Mouse (Mus musculus) lung, postnatal 14 days (tissue): ENCODE data around the gene Fabp2.

Experiments used
- DNase-seq: peaks from one replicate; pipeline ENCODE4 v3.0.0; 2021

The Fabp2 gene

DNA sequence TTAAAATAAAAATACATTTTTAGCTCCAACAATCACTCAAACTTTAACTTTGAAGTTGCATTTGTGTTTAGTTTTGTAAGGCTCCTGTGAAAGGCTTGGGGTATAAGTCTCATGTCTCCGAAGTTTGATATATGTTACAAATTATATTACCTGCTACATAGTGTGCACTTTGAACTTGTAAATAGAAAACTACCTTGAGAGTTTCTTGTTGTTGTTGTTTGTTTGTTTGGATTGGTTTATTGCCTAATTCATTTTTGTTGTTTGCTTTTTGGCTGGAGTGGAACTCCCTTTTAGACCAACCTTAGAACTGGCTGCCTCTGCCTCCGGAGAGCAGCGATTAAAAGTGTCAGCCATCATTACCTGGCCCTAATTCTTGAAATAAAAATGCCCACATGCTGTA lies at the start of gene Fabp2:
Gene Fabp2 (plus strand): TSS at position 301 of the 400 bp plus-strand sequence.
- no peak for DNase-seq

DNA sequence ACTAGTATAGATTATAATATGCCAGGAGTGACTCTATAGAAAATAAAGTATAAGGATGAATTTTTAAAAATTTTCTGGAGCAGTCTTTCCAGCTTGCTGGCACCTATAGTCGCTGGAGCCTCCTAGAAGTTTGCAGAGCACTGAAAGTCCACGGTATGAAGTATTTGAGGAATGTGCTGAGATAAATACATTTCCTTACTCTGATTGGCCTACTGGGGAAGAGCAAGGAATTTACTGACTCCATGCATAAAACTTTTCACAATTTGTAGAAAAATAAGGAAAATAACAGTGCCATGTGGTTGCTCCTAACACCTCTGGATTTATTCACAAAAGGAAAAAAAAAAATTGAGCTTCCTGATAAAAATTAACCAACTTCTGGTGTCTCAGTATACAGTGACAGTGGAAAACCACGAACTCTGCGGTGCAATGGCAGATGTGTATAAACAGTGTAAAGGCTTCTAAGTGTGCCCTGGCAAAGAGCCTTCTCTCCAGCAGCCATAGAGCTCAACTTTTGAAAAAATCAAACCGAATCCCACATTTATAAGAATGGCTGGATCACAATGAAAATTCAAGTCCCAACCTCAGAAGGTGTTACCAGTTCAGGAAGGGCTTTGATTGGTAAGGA lies 46.4 kb upstream of the Fabp2 start:
- DNase-seq, result no peak

DNA sequence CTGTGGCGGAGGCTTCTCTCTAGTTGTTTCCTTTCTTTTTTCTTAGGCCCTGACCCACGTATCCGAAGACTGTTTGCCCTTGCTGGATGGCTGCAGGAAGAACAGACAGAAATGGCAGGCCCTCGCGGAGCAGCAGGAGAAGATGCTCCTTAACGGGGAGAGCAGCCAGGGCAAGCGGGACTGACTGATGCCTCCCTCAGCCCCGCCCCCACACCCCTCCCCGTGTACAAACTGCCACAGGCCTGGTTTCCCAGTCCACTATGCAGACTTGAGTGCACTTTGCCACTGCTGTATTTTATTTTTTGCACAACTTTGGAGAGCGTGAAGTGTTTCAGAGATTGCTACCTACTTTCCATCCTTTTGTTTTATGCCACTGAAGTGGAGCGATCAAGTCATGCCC lies 39.7 kb upstream of the Fabp2 start:
- no peak for DNase-seq

DNA sequence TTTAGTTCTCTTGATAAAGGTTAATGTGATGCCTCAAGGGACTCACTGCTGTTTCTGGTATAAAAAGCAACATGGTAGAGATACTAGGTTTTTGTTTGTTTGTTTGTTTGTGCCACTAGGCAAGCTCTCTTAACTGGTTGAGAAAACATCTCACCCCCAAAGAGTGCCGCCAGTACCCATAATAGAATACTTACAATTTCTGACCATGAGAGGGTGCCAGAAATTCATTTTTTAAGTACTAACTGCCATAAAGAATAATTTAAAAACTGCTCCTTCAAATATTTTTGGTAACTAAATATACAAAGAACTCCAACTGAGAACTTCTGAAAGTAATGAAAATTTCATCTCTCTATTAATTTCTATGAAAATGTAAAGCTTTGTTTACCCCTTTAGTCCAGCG lies 35.0 kb upstream of the Fabp2 start:
- DNase-seq, result no peak

DNA sequence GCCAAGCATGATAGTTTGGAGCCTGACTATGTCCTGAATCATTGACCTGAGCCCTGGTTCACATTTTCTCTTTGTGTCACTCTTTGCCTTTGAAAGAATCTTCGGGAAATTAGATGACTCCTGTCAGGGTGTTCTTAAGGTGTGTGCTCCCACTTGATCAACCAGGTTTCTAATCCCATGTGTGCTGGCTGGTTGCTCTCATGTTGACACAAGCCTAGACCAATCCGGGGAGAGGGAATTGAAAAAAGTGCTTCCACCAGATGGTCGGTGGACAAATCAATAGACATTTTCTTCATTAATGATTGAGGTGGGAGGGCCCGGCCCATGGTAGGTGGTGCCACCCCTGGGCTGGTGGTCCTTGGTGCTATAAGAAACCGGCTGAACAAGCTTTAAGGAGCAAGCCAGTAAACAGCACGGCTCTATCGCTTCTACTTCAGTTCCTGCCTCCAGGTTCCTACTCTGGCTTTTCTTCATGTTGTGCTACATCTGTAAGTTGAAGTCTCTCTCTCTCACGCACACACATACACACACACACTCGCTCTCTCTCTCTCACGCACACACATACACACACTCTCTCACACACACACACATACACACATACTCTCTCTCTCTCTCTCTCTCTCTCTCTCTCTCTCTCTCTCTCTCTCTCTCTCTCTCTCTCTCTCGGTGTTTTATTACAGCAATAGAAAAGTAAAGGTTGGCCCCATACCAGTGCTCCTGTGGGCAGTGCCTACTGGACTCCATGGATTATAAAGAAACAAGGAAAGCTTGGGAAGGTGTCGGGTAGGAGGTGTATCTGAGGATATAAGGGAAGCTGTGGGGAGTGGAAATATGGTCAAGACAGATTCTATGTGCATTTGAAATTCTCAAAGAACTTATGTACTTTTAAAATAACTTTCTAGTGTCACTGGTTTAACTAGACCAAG lies 34.0 kb upstream of the Fabp2 start:
- no peak for DNase-seq

DNA sequence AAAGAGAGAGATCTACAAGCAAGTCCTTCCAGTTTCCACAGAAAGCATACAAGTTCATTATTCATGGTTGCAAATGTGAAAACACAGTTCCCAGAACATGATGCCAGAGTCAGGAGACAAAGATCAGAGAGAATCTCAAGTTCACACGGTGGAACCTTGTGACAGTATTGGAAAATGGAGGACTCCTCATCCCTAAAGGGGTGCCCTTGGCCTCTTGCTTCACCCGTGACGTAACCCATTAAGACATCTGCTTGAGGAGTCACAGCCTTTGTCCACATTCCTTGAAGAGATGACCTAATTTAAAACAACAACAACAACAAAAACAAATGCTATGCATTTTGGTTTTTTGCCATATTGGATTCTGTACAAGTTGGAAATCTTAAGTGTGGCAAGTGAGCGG lies 29.8 kb upstream of the Fabp2 start:
- no peak for DNase-seq

DNA sequence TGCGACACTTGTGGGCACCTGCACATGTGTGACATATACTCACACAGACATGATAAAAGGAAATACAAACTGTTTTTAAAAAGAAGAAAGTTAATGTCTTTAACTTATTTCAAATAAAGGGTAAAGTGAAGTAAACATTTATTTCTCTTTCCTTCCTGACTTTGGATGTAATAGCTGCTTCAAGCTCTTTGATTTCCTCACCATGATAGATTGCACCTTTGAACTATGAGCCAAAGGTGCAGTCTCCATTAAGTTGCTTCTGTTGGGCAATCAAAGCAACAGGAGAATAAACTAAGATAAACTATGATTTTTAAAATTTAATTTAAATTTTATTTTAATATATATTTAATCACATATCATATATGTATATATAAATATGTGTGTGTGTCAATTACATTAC lies 26.6 kb upstream of the Fabp2 start:
- DNase-seq, result no peak

DNA sequence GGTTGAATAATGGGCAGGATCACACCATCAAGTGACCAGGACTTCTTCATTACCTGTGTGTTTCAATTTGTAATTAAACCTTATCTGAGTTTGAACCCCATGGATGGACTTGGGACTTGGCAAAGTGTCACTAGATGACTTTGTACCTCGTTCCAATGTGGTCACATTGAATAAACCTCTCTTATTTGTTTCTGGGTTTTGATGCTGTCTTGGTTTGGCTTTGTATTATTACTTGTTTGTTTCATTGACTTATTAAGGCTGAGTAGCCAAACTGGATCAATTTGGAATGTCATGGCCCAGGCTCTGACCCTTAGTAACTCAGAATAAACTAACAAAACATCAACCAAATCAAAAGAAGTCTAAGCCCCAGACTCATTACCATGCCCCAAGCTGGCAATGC lies 23.3 kb upstream of the Fabp2 start:
- DNase-seq, result no peak

DNA sequence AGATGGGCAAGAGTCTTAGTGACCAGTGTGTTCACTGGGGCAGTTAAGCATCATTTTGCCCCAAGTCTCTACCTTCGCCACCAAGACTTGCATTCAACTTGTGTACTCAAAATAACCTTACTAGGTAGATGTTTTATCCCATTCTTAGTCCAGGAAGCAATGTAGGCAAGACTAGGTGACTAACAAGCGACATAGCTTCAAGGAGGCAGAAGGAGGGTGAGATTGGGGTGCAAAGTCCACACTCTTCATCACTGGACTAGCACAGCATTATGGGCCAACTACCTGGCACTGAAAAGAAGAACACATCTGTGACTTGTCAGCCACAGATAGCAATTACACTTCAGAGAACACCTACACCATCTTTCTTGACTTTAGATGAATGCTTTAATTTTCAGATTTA lies 18.0 kb upstream of the Fabp2 start:
- DNase-seq, result no peak

DNA sequence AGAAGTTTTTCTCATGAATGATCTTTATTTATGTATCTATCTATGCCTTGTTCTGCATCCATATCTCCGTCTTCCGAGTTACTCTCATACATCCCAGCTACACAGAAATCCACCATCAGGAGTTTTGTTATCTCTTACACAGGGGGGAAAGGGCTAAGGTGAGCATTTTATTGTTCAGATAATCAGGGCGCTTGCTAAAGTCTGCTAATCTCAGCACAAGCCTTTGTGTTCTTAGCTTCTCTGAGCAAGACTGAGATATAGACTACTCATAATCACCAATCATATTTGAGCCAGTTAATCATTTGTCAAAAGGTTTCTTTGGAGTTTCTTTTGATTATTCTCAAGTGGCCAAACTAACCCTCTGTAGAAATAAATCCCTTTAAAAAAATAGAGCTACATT lies 17.3 kb upstream of the Fabp2 start:
- no peak for DNase-seq

DNA sequence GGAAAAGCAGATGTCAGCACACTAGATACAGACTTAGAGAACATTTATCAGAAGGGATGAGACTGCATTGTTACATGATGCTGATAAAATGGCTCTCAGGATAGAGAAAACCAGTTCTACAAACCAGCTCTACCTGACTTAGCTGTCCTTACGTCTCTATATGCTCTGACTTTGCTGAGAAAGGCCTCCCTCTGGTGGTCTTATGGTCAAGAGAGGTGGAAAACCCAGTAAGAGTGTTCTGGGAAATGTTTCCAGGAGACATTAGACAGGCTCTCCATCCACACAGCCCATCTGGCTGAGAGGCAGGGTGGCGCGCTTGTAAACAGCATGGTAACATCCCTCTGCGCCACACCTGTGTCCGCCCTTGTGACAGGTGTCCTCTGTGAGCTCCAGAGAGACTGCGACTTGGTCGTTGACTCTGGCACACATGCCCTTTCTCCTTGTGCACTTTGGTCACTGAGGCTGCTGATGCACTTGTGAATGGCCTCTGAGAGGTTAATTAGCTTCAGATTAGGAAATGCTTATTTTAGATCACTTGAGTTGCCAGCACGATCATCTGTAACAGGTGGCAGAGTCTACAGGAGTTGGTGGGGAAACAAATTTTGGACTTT lies 16.1 kb upstream of the Fabp2 start:
- DNase-seq, result no peak

DNA sequence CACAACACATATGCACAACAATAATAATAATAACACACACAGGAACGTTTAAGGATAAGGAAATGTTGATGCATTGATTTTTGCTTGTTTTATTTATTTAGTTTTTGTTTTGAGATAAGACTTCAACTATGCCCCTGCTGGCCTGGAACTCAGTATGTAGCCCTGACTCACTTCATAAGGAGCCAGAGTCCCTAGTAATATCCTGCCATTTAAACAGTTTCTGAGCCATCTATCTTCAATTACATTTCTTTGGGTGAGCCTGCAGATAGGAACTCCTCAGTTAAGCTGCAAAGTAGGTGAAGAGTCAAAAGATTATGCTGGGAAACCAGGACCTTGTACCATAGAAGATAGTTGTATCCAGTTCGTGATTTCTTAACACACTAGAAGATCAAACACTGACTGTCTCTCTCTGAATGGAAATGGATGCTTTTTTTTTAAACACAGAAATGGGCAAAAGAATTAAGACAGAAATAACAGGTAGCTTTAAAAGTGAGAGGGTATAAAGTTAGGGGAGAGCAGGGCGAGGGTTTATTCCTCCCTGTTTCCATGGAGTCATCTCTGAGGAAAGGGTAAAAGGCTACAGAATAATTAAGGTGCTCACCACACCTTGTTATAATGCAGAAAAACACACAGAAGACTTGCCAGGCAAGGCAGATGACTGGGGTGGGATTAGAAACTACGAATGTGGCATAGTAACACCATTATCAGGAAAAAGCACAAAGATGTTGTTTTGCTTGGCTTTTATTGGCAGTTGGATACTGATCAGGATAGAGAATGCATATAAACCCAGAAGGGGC lies 7.2 kb upstream of the Fabp2 start:
- no peak for DNase-seq

DNA sequence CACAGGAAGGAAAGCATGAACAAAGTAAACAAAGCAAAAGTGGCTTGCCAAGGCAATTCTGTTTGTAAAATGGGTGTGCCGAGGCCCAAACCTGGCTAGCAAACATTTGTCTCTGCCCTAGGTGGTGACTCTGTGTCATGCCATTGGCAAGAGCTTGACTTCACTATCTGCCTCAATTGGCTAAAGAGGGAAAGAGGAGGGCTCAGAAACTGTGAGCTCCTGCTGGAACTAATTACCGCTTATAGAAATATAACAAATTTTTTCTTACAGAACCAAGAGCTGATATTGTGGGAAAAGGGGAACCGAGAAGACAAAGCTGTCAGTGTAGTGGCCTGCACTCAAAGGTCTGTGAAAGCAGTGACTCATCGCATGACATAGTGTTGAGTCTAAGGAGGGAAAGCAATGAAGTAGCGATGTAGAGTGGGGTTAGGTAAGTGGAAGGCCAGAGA lies 6.5 kb upstream of the Fabp2 start:
- DNase-seq, result no peak

DNA sequence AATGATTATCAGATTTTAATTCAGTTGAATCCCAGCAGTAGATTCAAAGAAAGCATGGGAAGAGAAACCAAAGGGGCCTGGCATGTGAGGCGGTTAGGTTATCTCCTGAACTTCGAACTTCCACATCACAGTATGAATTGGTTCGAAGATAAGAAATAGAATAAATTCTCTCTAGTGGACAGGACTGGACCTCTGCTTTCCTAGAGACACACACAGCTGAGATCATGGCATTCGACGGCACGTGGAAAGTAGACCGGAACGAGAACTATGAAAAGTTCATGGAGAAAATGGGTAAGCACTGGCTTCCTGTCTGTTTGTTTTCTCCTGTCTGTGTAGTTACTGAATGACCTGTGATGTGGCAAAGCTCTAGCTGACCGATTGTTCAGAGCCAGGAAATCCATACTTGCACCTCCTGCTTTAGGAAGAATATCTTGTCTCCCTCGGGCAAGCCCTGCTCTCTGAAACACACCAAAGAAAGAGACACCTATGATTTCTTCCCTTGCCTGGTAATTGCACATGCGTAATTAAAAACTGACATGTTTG lies 388 bp downstream of the Fabp2 start:
- no peak for DNase-seq

DNA sequence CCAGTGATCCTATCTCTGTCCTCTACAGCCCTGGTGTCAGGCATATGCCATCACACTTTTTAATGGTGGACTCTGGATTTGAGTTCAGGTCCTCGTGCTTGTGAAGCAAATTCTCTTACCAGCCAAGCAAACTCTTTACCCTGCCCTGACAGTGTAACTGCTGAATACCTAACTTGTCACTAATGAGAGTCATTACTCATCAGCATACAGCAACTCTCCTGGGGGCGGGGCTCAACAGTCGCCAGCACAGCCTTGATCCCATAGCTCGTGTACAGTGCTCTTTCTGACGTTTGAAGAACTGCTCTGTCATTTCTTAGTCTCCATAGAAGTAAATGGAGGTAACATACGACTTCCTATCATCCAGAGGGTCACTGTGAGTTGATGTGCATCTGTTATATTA lies 3.4 kb downstream of the Fabp2 start:
- no peak for DNase-seq

DNA sequence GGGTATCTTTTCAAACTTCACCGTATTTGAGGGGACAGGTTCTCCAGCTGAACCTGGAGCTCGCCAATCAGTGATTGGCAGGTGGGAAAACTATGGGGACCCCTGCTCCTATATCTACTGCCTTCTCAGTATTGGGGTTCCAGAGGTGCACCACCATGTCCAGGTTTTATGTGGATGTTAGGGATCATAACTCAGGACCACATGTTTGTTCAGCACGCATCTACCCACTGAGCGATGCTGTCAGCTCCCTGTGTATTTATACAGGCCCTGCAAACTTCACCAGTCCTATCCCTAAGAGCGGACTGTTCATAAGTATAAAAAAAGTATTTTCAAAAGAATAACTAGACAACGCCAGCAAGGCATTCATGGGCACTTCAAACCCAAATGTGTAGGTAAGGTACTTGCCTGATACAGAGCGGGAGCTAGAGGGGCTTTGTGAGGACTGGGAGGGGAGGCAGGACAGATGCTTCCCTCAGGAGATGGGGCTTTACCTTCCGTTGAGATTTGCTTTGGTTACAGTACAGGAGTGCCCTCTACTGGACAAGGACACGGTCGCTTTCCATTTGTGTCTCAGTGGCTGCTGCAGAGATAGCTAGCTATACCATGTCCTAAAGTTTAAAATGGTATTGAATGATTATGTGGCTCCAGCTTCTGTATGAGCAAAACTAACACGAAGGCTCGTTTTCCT lies 9.0 kb downstream of the Fabp2 start:
- DNase-seq, result peak; percentile 52

DNA sequence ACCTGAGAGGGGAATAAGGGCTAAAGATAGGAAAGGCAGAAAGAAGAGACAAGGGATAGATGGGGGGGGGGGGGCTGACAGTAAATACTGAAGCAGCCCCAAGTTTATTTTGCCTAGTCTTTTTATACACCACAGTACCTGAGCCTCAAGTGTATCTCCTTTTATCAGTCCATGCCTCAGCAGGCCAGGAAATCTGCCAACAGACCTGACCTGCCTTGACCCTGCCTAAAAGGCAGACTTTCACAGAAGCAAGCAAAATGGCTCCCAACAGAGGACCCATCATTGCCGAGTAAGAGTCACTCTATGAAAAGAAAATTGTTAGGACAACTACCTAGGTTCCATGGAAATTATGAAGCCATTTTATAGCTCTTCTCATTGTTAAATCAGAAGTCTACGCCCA lies 13.0 kb downstream of the Fabp2 start:
- no peak for DNase-seq

DNA sequence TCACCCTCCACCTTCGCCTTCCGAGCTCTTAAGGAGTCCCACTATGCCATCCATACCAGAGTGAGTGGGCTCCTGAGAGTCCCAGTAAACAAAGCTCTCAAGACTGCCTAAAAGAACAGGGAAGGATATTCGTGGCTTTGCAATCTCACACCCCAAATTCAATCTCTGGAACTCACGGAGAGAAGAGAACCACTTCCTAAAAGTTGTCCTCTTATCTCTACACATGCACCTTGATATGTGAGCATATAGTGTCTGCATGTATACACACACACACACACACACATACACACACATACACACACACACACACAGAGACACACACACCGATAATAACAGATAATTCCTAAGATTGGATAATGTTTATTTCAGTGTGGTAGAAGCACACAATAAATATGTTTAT lies 20.6 kb downstream of the Fabp2 start:
- no peak for DNase-seq

DNA sequence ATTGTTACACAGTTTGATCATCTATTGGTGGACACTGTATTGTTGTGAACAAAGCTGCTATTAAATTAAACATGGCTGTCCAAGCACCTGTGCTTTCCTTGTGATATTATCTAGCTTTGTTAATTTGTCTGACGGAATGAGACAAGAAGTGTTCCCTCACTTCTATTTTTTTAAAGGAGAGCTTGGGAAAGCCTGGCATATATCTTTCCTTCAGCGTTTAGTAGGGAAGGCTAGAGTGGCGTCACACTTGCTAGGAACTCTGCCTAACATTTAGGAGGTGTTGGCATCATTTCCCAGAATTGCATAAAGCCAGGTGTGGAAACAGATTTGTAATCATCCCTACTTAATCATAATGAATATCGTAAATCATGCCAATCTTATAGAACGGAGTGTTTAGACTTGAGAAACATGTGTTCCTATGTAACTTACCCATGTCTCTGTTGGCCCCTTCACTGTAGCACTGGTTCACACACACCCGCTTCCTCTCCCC lies 21.4 kb downstream of the Fabp2 start:
- DNase-seq, result no peak

DNA sequence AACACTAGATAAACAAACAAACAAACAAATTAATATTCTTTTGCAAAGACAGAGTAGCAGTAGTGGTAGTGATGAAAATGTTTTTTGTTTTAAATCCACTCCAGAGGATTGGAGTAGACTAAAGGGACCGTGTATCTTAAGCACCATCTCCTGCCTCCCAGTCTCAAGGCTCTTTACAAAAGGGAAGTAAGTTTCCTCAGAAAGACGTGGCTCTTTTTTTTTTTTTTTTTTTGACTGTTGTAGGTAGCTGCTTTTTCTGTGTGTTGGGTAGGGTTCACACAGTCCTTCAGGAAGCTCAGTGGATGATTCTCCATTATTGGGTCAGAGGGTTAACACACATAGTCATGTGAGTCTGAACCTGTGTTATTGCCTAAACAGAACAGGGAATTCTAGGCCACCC lies 23.8 kb downstream of the Fabp2 start:
- DNase-seq, result no peak

DNA sequence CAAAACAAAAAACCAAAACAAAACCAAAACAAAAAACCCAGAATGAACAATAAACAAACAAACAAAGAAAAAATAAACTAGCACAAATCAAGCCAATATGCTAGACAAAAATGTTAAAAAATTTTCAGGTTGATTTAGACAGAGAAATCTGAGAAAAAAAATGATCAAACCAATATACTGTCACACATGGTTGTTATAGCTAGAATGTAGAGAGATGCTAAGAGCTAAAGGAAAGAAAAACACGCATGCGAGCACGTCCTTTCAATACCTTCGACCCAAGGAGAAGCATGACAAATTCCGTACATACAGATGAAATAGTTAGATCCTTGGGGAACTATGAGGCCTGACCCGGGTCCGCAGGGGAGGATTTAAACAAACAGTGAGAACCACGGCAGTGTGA lies 24.4 kb downstream of the Fabp2 start, which contains the start of gene Gm10959:
Gene Gm10959 (minus strand): TSS at position 101 of the 400 bp plus-strand sequence.
- DNase-seq, result no peak
